Mouse (Mus musculus): ENCODE data around the gene D17H6S53E.

D17H6S53E gene

DNA sequence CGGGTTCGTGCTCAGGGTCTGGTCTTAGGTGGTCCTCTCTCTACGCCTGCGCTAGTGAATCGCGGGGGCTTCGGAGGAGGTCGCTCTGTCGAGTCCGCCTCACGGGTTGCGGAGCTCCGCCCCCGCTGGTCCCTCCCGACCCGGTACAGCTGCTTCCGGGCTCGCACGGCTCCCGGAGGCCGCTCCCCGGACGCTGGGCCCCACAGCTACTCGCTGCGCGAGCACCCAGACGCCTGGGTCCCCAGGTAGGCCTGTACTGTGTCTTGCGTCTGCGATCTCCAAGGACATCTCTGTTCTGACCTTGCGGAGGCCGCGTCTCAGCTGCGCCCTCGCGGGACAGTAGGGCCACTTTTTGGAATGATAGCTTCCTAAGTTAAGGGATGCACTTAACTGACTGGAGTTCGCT is at the start of gene D17H6S53E:
Gene D17H6S53E (plus strand): TSS at position 168 of the 406 bp plus-strand sequence.
- peak; percentile 61 to 75 for DNase-seq (ENCODE audit: low spot score in 2 of 2)

DNA sequence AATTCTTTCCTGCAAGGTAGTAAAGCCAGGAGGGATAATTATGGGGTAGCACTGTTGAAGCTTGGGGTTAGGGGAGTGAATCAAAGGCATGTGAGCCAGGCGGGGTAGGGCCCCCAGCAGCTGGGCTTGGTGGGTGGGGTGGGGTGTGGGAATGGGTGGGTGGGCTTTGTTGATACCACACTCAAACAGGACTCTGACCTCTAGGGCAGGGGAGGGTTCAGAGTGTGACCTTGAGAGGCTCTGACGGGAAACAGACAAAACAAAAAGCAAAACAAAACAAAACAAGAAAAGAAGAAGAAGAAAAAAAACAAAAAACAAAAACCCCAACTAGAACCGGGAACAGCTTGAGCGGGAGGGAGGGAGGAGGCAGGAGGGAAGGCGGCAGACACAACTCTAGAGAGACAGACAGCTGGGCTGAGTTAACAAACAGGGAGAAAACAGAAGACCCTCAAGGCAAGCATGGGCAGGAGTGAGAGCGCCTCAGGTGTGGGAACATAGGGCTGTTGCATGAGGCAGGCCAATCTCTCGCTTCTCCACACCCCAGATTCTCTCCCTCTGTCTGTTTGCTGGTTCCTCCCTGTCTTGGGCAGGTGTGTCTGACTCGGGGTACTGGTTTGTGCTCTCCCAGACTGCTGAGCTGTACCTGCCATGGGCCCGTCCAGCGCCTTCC is 49.5 kb upstream of the D17H6S53E start, which contains the start of gene Ly6g6e:
Gene Ly6g6e (plus strand): TSS at position 396 of the 670 bp plus-strand sequence.
- no peak for DNase-seq (ENCODE audit: low spot score in 2 of 2)

DNA sequence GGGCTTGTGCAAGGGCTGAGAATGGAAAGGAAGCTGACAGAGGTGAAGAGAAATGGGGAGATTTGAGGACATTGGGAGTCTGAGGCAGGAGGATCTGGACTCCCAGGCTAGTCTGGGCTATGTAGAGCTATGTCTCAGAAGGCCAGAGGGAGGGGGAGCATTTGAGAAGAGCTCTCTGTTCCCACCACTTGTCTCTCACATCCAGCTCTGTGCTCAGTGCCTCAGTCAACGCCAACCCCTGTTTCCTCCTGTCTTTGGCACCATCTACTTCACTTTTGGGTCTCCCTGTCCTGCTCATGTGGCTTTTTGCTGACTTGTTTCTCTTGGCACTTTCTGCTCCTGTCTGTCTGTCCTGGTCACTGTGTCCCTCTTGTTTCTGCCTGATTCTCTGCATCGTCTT is 48.9 kb upstream of the D17H6S53E start:
- DNase-seq (ENCODE audit: low spot score in 2 of 2): no peak

DNA sequence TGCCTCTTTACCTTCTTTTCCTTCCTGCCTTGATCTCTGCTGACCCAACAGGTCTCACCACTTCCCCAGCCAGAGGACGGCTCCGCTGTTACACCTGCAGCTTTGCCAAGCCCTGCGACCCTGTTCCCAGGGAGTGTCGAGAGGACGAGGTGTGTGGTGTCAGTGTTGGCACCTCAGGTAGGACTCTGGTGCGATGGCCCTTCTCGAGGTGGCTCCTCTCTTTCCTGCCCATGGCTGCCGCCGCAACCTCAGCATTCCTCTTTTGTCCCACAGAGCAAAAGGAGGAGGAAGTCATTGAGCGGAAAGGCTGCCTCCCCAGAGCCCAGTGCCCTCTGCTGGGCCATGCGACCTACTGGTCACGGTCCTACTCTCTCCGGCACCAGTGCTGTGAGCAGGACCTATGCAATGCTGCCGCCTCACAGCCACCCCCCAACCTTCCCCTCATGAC is 48.4 kb upstream of the D17H6S53E start, which contains the start of gene Ly6g6d:
Gene Ly6g6d (minus strand): TSS at position 280 of the 448 bp plus-strand sequence.
- DNase-seq (ENCODE audit: low spot score in 2 of 2): no peak

DNA sequence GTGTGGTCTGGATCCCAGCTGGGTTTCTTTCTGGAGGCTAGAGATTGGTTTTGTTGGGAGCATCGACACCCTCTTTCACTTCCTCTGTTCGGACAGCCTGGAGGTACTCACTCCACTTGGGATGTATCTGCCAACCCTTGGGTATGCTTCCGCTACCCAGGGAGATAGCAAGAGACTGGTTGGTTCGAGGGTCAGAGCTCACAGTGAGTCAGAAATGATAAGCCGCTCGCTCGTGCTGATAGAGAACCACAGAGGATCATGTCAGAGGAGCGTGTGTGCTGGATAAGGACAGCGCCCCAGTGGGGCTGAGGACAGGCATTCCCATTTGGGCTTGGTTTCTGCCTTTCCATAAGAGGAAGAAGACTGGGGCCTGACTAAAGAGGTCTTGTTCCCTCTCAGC is 46.4 kb upstream of the D17H6S53E start:
- no peak for DNase-seq (ENCODE audit: low spot score in 2 of 2)

DNA sequence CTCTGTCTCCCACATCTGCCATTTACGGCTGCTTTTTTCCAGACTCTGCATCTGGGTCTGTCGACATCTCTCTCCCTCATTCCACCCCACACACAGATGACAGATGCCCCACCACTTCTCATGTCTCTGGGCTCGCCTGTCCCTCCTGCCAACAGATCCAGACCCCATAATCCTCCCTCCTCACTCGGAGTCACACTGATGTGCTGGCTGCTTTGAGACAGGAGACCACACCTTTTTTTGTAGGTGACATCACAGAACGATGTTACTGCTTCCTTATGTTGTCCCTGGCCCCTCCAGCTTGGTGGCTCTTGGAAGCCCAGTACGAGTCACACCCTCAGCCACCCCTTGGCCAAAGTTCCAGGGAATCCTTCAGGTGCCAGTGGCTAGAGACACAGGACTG is 45.9 kb upstream of the D17H6S53E start:
- no peak for DNase-seq (ENCODE audit: low spot score in 2 of 2)

DNA sequence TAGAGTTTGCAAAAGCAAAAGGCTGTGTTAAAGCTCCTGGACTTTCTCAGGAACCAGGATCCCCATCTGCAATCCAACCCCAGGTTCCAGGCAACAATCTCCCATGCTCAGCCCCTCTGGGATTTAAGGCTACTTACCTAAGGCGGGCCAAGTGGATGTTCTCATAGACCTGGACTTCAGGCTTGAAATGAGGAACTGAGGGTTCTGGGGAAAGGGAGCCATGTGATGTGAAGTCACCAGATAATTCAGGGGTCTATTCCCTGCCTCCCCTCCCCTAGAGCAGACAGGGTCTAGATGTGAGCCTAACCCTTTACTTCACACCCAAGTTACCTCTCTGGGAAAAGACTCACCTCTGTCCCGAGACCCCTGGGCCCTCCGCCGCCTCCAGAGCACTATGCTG is 45.5 kb upstream of the D17H6S53E start:
- no peak for DNase-seq (ENCODE audit: low spot score in 2 of 2)

DNA sequence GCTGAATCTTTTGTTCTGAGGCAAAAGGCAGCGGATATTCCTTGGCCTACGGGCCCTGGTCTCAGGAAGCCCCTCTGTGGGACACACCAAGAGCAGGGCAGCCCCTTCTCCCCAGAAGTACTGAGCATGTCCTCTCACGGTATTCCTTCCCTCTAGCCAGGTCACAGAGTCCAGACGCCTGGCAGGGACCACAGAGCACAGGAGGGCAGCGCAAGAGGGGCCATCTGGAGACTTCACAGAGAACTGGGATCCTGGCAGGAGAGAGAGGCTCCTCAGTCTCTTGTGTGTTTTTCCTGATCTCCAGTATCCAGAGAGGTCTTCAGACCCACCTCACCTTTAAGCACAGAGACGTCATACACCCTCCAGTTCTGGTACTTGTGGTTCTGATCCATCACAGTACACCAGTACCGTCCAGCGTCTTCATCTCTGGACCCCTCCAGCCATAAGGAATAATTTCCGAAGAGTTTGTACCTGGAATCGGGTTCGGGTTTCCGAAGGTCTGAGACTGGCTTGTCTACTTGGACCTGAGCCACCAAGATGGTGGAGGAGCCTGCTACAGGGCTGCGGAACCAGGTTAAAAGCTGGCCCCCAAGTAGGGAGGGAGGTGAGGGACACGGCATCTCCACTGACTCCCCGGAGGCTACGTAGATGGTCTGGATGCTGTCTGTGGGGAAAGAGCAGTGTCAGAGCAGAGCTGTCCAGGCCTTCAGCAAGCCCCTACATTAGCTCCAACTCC is 43.2 kb upstream of the D17H6S53E start:
- no peak for DNase-seq (ENCODE audit: low spot score in 2 of 2)

DNA sequence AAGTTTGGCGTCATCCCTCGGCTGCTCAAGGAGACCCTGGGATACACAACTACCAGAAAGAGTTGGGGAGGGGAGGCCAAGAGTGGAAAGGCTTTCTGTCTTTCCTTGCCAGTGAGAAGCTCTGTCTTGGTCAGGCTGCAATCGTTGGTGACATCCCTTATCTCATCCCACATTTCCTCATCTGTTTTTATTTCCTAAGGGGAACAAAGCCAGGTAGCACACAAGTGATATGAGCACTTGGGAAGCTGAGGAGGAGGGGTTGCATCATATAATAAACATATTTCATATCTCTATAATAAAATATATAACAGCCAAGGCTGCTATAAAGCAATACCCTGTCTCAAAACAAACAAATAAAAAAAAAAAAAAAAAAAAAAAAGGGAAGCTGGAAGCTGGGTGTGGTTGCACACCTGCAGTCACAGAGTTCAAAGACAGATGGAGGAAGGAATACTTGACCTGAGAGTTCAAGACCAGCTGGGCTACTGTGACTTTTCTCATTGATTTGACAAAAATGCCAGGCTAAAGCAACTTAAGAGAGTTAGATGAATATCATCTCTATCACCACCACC is 42.2 kb upstream of the D17H6S53E start:
- DNase-seq (ENCODE audit: low spot score in 2 of 2): no peak

DNA sequence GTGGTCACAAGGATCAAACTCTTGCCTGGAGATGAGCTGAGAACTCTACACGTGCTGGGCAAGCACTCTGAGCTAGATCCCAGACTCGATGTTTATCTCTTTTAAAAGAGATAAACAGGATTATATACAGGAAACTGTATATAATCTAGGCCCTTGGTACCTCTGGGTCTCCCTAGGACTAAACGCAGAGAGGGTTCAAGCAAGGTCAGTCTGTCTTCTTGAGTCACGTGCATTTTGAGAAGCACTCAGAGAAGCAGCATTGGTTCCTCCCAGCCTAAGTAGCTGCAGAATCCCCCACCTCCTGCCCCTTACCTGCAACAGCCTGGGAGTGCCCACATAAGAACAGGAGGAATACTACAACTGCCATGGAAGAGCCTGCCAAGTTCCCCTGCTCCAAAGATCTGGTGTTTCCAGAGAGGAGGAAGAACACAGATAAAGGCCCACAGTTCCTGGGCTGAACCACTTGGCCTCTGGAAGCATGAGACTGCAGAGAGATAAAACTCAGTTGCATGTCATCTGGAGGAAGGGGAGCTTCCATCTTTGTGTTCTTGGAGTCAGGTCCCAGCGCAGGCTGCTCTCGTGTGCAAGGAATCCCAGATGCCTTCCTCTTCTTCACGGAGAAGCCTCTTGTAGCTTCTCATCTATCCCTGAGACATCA is 40.8 kb upstream of the D17H6S53E start, which contains the start of gene Ly6g6f:
Gene Ly6g6f (minus strand): TSS at position 403 of the 658 bp plus-strand sequence.
- no peak for DNase-seq (ENCODE audit: low spot score in 2 of 2)

DNA sequence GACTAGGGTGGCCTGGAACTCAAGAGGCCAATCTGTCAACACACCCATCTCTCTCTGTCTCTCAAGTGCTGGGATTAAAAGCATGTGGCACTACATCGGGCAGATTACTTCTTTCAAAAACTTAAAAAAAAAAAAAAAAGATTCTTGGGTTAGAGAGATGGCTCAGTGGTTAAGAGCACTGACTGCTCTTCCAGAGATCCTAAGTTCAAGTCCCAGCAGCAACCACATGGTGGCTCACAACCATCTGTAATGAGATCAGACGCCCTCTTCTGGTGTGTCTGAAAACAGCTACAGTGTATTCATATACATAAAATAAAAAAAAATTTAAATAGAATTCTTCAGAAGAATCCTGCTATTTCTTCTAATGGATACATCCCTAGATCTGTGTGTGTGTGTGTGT is 38.0 kb upstream of the D17H6S53E start:
- no peak for DNase-seq (ENCODE audit: low spot score in 2 of 2)

DNA sequence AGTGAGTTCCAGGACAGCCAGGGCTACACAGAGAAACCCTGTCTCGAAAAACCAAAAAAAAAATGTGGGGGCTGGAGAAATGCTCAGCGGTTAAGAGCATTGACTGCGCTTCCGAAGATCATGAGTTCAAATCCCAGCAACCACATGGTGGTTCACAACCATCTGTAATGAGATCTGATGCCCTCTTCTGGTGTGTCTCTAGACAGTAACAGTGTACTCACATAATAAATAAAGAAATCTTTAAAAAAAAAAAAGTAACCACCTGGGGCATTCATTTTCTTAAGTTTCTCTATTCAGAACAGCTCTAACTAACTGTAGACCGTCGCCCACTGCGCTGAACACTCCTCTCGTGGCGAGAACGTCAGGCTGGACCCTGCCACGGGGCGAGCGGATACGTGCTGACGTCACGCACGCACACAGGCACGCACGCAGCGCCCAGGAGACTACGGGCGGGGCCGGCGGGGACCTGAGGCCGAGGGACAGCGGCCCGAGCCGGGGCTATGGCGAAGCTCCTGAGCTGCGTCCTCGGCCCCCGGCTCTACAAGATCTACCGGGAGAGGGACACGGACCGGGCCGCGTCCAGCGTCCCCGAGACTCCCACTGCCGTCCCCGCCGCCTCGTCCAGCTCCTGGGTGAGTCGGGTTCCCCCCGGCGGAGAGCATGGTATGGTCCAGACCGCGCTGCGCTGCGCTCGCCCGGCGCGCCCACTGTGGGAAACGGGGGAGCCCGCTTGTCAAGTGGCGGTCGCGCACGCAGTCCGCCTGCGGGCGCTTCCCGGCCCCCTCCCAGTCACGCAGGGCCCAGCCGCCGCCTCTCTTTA is 37.1 kb upstream of the D17H6S53E start, which contains the start of gene Abhd16a:
Gene Abhd16a (plus strand): TSS at position 439 of the 820 bp plus-strand sequence.
- DNase-seq (ENCODE audit: low spot score in 2 of 2): peak; percentile 92 to 94

DNA sequence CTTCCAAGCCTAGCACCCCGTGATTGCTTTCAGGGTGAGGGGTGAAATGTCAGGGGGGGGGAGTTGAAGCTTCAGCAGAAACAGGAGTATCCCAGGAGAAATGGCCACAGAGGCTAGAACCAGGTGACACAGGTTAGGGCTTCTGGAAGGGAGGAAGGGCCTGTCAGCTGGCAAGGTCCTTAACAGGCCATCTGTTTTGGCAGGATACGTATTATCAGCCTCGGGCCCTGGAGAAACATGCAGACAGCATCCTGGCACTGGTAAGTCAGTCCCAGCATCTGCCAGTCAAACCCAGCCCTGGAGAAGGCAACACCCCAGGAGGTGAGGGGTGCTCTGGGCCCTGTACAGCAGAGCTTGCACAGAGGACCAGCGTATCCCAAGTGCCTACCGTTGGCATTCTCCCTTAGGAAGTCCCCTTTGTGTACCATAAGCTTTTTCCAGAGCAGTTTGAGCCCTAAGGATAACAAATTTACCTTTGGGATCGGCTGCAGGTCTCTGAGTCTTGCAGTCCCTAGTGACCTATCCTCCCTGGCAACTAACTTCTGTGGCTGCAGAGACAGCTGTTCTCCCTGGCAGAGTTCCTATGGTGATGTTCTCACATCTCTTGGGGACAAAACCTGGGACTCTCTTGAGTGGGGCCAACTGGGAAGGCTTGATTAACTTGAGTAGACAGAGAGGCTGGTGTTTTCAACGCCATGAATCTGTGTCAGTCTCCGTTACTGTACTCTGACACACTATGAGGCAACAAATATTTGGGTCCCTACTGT is 35.8 kb upstream of the D17H6S53E start:
- DNase-seq (ENCODE audit: low spot score in 2 of 2): no peak

DNA sequence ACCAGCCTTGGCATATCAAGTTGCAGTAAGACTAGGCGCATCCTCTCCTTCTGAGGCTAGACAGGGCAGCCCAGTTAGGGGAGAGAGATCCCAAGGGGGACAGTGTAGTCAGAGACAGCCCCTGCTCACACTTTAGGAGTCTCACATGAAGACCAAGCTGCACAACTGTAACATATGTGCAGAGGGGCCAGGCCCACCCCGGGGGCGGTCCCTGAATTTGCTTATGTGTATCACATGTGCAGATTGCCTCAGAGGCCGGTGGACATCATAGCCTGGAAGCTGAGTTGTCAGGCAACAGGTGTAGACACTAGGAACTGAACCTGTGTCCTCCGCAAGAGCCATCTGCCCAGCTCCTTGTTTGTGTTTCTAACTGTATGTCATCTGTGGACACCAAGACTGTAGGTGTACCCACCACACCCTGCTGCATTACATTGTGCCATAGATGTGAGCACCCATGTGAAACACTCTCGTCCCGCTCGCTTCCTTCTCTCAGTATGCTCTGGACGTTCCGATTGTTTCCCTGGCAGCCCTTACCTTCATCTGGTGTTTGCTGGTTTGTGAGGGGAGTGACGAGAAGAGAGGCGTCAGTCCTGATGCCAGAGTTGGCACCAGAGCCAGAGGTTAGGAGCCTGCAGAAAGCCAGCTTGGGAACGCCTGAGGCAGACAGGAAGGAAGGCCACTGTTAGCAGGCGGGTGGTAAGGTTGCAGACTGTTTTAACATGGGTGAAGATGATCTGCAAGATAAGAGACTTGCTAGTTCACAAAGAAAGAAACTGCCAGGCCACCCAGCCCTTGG is 33.6 kb upstream of the D17H6S53E start:
- DNase-seq (ENCODE audit: low spot score in 2 of 2): no peak

DNA sequence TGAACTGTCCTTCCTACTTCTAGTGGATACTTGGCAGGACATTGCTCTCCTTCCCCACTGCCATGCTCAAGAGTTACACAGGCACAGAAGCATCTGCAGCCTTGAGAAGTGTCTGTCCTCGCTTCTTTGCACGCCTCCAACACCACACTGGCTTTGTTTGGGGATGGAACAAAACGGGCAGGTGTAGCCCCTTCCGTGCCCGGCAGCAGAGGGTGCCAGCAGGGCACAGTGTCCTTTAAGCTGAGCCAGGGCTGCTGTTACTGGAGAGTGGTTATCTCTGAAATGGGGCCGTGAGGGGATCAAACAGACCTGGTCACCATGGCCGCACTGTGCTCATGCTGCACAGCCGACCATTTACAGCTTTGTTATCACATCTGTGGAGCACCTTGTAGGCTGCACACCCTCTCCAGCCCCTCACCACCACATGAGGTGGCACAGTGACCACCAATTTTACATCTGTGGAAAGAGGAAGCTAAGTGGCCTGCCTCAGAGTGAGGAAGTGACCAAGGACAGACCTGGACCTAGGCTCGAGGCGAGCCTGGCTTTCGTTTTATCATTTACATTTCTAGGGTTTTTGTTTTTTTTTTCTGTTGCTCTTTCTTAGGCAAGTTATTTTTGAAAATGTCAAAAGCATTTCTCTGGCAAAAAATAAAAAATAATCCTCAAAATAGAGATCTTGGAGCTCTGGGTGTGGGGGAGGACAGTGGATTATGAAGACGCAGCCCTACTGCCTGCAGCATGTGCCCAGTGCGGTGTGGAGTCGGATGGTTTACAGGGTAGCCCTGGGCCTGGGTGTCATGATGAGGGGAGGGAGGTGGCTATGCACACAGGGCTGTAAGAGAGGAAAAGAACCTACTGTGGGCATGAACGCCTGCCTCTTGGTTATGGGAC is 31.5 kb upstream of the D17H6S53E start:
- no peak for DNase-seq (ENCODE audit: low spot score in 2 of 2)

DNA sequence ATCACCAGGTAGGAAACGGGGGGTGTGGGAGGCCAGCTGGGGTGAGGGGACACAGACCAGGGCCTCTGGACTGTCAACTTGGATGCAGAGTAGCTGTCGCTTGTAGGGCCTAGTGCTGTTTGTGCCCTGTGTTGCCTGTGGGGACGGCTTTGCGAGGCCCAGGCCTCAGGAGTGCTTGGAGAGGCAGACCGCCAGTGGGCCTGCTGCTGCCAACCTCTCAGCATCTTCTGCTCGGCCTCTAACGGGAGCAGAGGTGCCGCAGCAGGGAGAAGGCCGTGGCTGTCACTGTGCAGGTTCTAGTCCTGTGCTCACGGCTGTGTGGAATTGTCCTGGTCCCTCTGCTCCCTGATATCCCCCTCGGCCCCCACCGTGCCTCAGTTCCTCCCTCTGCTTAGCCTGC is 29.6 kb upstream of the D17H6S53E start:
- no peak for DNase-seq (ENCODE audit: low spot score in 2 of 2)

DNA sequence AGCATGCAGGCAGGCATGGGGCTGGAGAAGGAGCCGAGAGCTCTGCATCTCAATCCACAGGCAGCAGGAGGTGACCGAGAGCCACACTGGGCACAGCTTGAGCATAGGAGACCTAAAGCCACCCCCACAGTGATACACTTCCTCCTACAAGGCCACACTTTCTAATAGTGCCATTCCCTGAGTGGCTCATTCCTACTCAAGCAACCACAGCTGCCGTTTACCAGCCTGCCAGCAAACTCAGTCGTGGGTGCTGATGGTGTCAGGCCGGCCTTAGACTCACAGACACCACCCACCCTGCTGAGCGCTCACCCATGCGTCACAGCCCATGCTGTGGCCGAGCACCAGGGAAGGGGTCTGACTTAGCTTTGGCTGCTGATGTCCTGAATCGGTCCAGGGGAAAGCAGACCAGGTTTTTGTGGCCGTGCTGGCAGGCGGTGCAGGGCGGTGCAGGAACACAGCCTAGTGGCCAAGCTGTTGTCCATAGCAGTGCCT is 29.0 kb upstream of the D17H6S53E start:
- no peak for DNase-seq (ENCODE audit: low spot score in 2 of 2)

DNA sequence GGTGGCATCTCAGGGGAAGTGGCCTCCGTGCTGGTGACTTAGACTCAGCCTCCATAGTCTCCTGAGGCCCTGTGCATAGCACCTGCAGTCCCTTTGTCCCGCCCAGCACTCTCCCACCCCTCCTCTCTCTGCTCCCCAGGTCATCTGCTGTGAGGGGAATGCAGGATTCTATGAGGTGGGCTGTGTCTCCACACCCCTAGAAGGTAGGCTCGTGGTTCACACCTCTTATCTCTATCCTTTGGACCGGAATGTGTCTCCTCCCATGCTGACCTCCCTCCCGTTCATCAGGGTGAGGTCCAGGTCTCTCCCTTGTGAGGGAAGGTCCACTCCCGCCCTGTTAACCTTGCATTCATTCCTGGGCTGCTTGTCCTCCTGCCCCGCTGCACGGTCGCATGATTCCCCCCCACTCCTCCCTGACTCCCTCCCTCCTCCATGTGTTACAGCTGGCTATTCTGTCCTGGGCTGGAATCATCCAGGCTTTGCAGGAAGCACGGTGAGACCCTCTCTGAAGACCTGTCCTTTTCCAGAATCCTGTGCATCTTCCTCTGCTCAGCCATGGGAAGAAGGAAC is 25.9 kb upstream of the D17H6S53E start:
- no peak for DNase-seq (ENCODE audit: low spot score in 2 of 2)
